Mouse (Mus musculus) urinary bladder, adult 18-20 months (tissue): ENCODE results near the gene Ap1m1.

Experiments used
- DNase-seq, 2 experiments: peaks; one replicate each; pipeline ENCODE4 v3.0.0; 2022; ENCODE audit warnings: low spot score in 2 of 2, mixed read lengths in 2 of 2

The Ap1m1 gene

GRCm38 (mm10) chr8:72239499-72240402, at the start of gene Ap1m1:
Gene Ap1m1, plus strand, starts transcription at chr8:72240018.
- DNase-seq: peak; percentile 90 to 96

GRCm38 (mm10) chr8:72190215-72190539, 49.6 kb upstream of the Ap1m1 start:
- no peak for DNase-seq

- no peak for DNase-seq
These were observed 47.8 kb upstream of the Ap1m1 start for GRCm38 (mm10) chr8:72192065-72192464.

GRCm38 (mm10) chr8:72197997-72198396, 41.8 kb upstream of the Ap1m1 start:
- DNase-seq: no peak

GRCm38 (mm10) chr8:72208582-72208981, 31.2 kb upstream of the Ap1m1 start:
- no peak for DNase-seq

GRCm38 (mm10) chr8:72210222-72210621, 29.6 kb upstream of the Ap1m1 start:
- DNase-seq: no peak

- no peak for DNase-seq
These were observed 29.1 kb upstream of the Ap1m1 start for GRCm38 (mm10) chr8:72210710-72211109.

GRCm38 (mm10) chr8:72211846-72212245, 28.0 kb upstream of the Ap1m1 start:
- DNase-seq: no peak

- no peak for DNase-seq
These were observed 27.1 kb upstream of the Ap1m1 start, which contains the start of gene Cib3 for GRCm38 (mm10) chr8:72212751-72213150. Gene Cib3, minus strand, starts transcription at chr8:72212837.

GRCm38 (mm10) chr8:72213536-72213935, 26.3 kb upstream of the Ap1m1 start, which contains the start of gene Gm11034:
Gene Gm11034, minus strand, starts transcription at chr8:72213636.
- no peak for DNase-seq

GRCm38 (mm10) chr8:72215060-72215459, 24.8 kb upstream of the Ap1m1 start:
- no peak for DNase-seq

- DNase-seq: no peak
These were observed 23.9 kb upstream of the Ap1m1 start for GRCm38 (mm10) chr8:72215871-72216270.

- no peak for DNase-seq
These were observed 20.9 kb upstream of the Ap1m1 start for GRCm38 (mm10) chr8:72218781-72219540.

GRCm38 (mm10) chr8:72219541-72220363, 20.1 kb upstream of the Ap1m1 start, which contains the start of gene Fam32a:
Gene Fam32a, plus strand, starts transcription at chr8:72219730.
- peak; percentile 54 to 84 for DNase-seq

GRCm38 (mm10) chr8:72220758-72221157, 19.1 kb upstream of the Ap1m1 start:
- no peak for DNase-seq

GRCm38 (mm10) chr8:72222656-72223055, 17.2 kb upstream of the Ap1m1 start:
- DNase-seq: no peak

- DNase-seq: no peak
These were observed 565 bp downstream of the Ap1m1 start for GRCm38 (mm10) chr8:72240403-72240763.

- DNase-seq: no peak
These were observed 1.1 kb downstream of the Ap1m1 start for GRCm38 (mm10) chr8:72240951-72241350.

- no peak for DNase-seq
These were observed 2.4 kb downstream of the Ap1m1 start for GRCm38 (mm10) chr8:72242226-72242625.

GRCm38 (mm10) chr8:72244610-72245009, 4.8 kb downstream of the Ap1m1 start:
- DNase-seq: no peak

- no peak for DNase-seq
These were observed 17.5 kb downstream of the Ap1m1 start for GRCm38 (mm10) chr8:72257171-72257901.
